Mouse (Mus musculus): Measurements from ENCODE around the gene Sp2.

DNA sequence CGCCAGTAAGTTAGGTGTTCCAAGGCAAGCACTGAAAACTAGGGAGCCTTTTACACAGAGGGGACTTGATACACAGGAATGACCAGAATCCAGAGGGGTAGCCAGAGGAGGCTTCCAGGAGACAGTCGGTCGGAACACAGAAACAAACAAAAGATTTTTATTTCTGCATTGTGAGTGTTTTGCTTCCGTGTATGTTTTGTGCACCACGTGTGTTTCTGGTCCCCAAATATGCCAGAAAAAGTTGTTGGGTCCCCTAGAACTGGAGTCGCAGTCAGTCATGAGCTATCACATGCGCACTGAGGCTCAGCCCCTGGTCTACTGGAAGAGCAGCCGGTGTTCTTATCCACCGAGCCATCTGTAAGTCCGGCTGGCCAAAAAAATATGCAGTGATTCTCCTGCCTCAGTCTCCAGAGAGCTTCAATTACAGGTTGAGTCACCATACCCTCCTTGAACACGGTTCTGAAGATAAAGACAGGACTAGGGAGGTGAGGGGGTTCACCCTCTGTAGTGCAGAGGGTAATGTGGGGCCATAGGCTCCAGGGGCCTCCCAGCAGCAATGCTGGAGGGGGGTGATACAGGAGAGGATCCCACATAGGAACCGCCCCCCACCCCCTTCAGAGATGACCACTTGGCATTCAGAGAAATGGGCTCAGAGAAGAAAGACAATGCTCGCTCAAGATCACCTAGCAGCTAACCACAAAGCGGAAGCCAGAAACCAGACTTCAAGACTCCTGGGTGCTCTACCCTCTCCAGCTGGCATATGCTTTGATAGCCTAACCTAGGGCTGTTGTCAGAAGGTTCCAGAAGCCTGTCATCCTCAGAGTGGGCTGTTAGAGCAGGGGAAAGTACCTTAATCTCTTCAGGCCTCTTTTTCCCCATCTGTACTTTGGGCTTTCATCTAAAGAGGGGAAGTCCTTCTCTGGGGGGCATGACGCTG is 13.3 kb upstream of the Sp2 start:
- TF ChIP-seq ZC3H11A (IDR thresholded peaks at IDR 0.05; ENCODE audit: borderline replicate concordance, low read depth, low read length) (no peak), CHD2 (IDR thresholded peaks at IDR 0.05; ENCODE audit: low read depth, low read length) (no peak)

All from ES-E14 (cell line).